ENCODE assay signal across 19 mouse cellular contexts in the genomic region with DNA sequence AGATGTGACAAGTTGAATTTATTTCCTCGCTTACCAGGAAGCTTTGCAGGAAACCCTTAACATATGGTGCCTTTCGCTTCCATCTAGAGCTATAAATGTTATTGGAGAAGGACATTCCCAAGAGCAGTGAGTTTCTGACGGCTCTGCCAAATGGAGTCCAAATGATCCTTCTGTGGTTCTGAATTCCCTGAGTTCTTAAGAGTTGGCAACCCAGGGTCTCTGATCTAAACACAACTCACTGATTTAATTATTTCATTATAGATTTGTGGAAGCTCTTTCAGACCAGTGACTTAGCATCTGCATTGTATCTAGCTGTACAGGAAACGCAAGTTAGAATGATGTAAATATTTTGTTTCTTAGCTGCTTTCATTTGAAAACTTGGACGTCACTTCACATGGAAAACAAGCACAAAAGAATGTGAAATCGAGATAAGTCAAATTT.
DNase-seq lines count a peak whose midpoint lies in the region; ATAC-seq lines count a peak whose summit lies in the region.
"Had no signal": no experiment of that assay in that cellular context is flagged by ENCODE, and none has a peak within 500 bp of the region (broad histone marks: within the 10 kb centered on the region; RNA-seq: fewer than 3 reads in every experiment).

No protein-coding gene starts in this region.

- ATAC-seq in frontal cortex, adult (ENCODE audit: low TSS enrichment) = peak; percentile 95
- peak; percentile 62; the same call in 1 of the 2 replicates for ATAC-seq in embryonic facial prominence, embryonic 14.5 days (ENCODE audit: low read depth)
- ATAC-seq: midbrain, embryonic 13.5 days; Patski had no signal

- no peaks in the 10 kb centered on the region for H3K27me3 ChIP-seq in embryonic facial prominence, embryonic 14.5 days (replicated peaks; ENCODE audit: control insufficient read depth, insufficient read depth, low read length)
- H3K27me3 ChIP-seq: liver, embryonic 13.5 days; midbrain, embryonic 13.5 days; Patski had no signal

- no peak overlapping the region for H3K4me3 ChIP-seq in embryonic facial prominence, embryonic 14.5 days (ENCODE audit: low read depth, low read length)
- H3K4me3 ChIP-seq: forebrain, embryonic 10.5 days; gastrocnemius, adult 2 months; heart, adult 2 months; liver, embryonic 13.5 days; midbrain, embryonic 13.5 days; myocyte had no signal

- no peak overlapping the region for H3K27ac ChIP-seq in embryonic facial prominence, embryonic 14.5 days (replicated peaks; ENCODE audit: low read depth, low read length)
- H3K27ac ChIP-seq: forebrain, embryonic 10.5 days; gastrocnemius, adult 2 months; heart, adult 2 months; hindbrain, embryonic 14.5 days; liver, embryonic 13.5 days; midbrain, embryonic 13.5 days had no signal

- 35% methylated on average over 6 of the region's 6 CpGs for WGBS in embryonic facial prominence, embryonic 14.5 days

- H3K9me3 ChIP-seq in embryonic facial prominence, embryonic 14.5 days (ENCODE audit: control insufficient read depth, low read length) = no peaks in the 10 kb centered on the region
- H3K9me3 ChIP-seq: forebrain, embryonic 10.5 days; liver, embryonic 13.5 days; midbrain, embryonic 13.5 days had no signal

- no peaks in the 10 kb centered on the region for H3K36me3 ChIP-seq in embryonic facial prominence, embryonic 14.5 days (ENCODE audit: control insufficient read depth, insufficient read depth, low read length)
- H3K36me3 ChIP-seq: forebrain, embryonic 10.5 days; liver, embryonic 13.5 days; midbrain, embryonic 13.5 days had no signal

- no peak overlapping the region for H3K4me2 ChIP-seq in embryonic facial prominence, embryonic 14.5 days (ENCODE audit: low read depth, low read length)
- H3K4me2 ChIP-seq: hindbrain, embryonic 14.5 days; liver, embryonic 13.5 days; midbrain, embryonic 13.5 days had no signal

- no peak for DNase-seq in frontal cortex, postnatal 10 days (ENCODE audit: low spot score in 2 of 2)
- peak; percentile 7 for DNase-seq in layer of hippocampus, adult 9-11 months
- no peak for DNase-seq in layer of hippocampus, adult 11-12 months (ENCODE audit: low spot score)
- DNase-seq in MN1 (ENCODE audit: low spot score) = peak; percentile 34
- DNase-seq in embryonic facial prominence, embryonic 14.5 days (ENCODE audit: low spot score) = peak; percentile 91
- DNase-seq in cerebellum, postnatal 4 days (ENCODE audit: low spot score in 2 of 2) = no peak
- no peak for DNase-seq in urinary bladder, postnatal 14 days (ENCODE audit: low spot score)
- DNase-seq: cerebellum, adult 18-20 months; gastrocnemius, adult 2 months; heart, adult 2 months; kidney, postnatal 14 days; liver, embryonic 13.5 days; lung, postnatal 4 days had no signal

- no peaks in the 10 kb centered on the region; the same call in 1 of the 2 replicates for H3K4me1 ChIP-seq in embryonic facial prominence, embryonic 14.5 days (ENCODE audit: control insufficient read depth, insufficient read depth, low read length)
- H3K4me1 ChIP-seq: liver, embryonic 13.5 days; midbrain, embryonic 13.5 days had no signal

- H3K9ac ChIP-seq in embryonic facial prominence, embryonic 14.5 days (ENCODE audit: low read depth, low read length) = no peak overlapping the region
- H3K9ac ChIP-seq: hindbrain, embryonic 14.5 days; liver, embryonic 13.5 days; midbrain, embryonic 13.5 days had no signal

Comparison
In these comparisons a context has a peak if more than half of its experiments do, and no peak if none do; other contexts are left out.
1. DNase-seq: peak in layer of hippocampus, adult 9-11 months (single experiment), MN1 (single experiment) and embryonic facial prominence, embryonic 14.5 days (single experiment); none in frontal cortex, postnatal 10 days (0 of 2), layer of hippocampus, adult 11-12 months (single experiment), cerebellum, postnatal 4 days (0 of 2) and urinary bladder, postnatal 14 days (single experiment).